Mouse (Mus musculus) Muller cell, postnatal 12 days (primary cell): ENCODE measurements around the gene Hip1.
A peak's percentile ranks its signal among the peaks of the same experiment; 100 is the strongest.
"Not testable (repeated sequence)": the region's sequence is repeated elsewhere in the genome, so short reads cannot be mapped to it uniquely, and the experiment has no call there.

ENCODE experiments used
- DNase-seq: peaks from one replicate; pipeline ENCODE4 v3.0.0-alpha.2; 2015; ENCODE audit errors: inconsistent ontology term

Gene Hip1

GRCm38 (mm10) chr5:135492126-135492525, 52.8 kb downstream of the Hip1 start:
- no peak for DNase-seq

GRCm38 (mm10) chr5:135489695-135490294, 55.1 kb downstream of the Hip1 start:
- DNase-seq: no peak

- DNase-seq: peak; percentile 93
These were observed 55.8 kb downstream of the Hip1 start for GRCm38 (mm10) chr5:135488881-135489694.

GRCm38 (mm10) chr5:135488222-135488880, 56.6 kb downstream of the Hip1 start:
- no peak for DNase-seq

- no peak for DNase-seq
These were observed 59.6 kb downstream of the Hip1 start for GRCm38 (mm10) chr5:135485289-135485688.

GRCm38 (mm10) chr5:135483865-135484264, 61.1 kb downstream of the Hip1 start:
- not testable (repeated sequence) for DNase-seq

- no peak for DNase-seq
These were observed 65.9 kb downstream of the Hip1 start for GRCm38 (mm10) chr5:135478877-135479600.

GRCm38 (mm10) chr5:135476199-135476598, 68.7 kb downstream of the Hip1 start:
- DNase-seq: no peak

- no peak for DNase-seq
These were observed 72.5 kb downstream of the Hip1 start for GRCm38 (mm10) chr5:135472405-135472804.

- no peak for DNase-seq
These were observed 73.2 kb downstream of the Hip1 start for GRCm38 (mm10) chr5:135471747-135472146.

- DNase-seq: no peak
These were observed 76.6 kb downstream of the Hip1 start for GRCm38 (mm10) chr5:135468280-135468679.

- DNase-seq: peak; percentile 60
These were observed 79.1 kb downstream of the Hip1 start for GRCm38 (mm10) chr5:135465833-135466291.

- DNase-seq: no peak
These were observed 81.5 kb downstream of the Hip1 start for GRCm38 (mm10) chr5:135463380-135463779.

- no peak for DNase-seq
These were observed 84.1 kb downstream of the Hip1 start for GRCm38 (mm10) chr5:135460833-135461173.

- peak; percentile 80 for DNase-seq
These were observed 84.6 kb downstream of the Hip1 start for GRCm38 (mm10) chr5:135460152-135460832.

GRCm38 (mm10) chr5:135459486-135459885, 85.4 kb downstream of the Hip1 start:
- DNase-seq: no peak

GRCm38 (mm10) chr5:135457961-135458360, 87.0 kb downstream of the Hip1 start:
- DNase-seq: no peak

GRCm38 (mm10) chr5:135456515-135456914, 88.4 kb downstream of the Hip1 start:
- DNase-seq: no peak

- DNase-seq: no peak
These were observed 90.7 kb downstream of the Hip1 start for GRCm38 (mm10) chr5:135454256-135454655.

GRCm38 (mm10) chr5:135451559-135451958, 93.4 kb downstream of the Hip1 start:
- not testable (repeated sequence) for DNase-seq

- no peak for DNase-seq
These were observed 93.8 kb downstream of the Hip1 start for GRCm38 (mm10) chr5:135451100-135451499.
